Comparison of ENCODE assay signal across 8 mouse cellular contexts in genomic region chr1:79581136-79581679, GRCm38 (mm10).
DNase-seq lines count a peak whose midpoint lies in the region; ATAC-seq lines count a peak whose summit lies in the region.

No protein-coding gene starts in this region.

- H3K27ac ChIP-seq in forebrain, embryonic 15.5 days (replicated peaks) = peak overlapping the region; percentile 90
- peak overlapping the region; percentile 76 for H3K27ac ChIP-seq in hindbrain, embryonic 10.5 days
- no peak overlapping the region for H3K27ac ChIP-seq in lung, embryonic 15.5 days

- H3K4me3 ChIP-seq in forebrain, embryonic 15.5 days = peak overlapping the region; percentile 45
- peak overlapping the region; percentile 45 for H3K4me3 ChIP-seq in hindbrain, embryonic 10.5 days
- H3K4me3 ChIP-seq in lung, embryonic 15.5 days = peak overlapping the region; percentile 26

- H3K4me1 ChIP-seq in forebrain, embryonic 15.5 days = peaks cover 12% of the 10 kb centered on the region
- H3K4me1 ChIP-seq in hindbrain, embryonic 10.5 days (replicated peaks) = peaks cover 17% of the 10 kb centered on the region
- 0 out of 2 replicates have a peak, but pooled peaks cover 3% of the 10 kb centered on the region for H3K4me1 ChIP-seq in lung, embryonic 15.5 days

- H3K27me3 ChIP-seq in forebrain, embryonic 15.5 days = no peaks in the 10 kb centered on the region
- 0 out of 2 replicates have a peak, but pooled peaks cover 4% of the 10 kb centered on the region for H3K27me3 ChIP-seq in hindbrain, embryonic 10.5 days (ENCODE audit: insufficient read depth, poor library complexity, severe bottlenecking)
- no peaks in the 10 kb centered on the region for H3K27me3 ChIP-seq in lung, embryonic 15.5 days

- peak overlapping the region; percentile 58 for H3K4me2 ChIP-seq in forebrain, embryonic 15.5 days (replicated peaks)
- H3K4me2 ChIP-seq in lung, embryonic 15.5 days = peak overlapping the region; percentile 54

- no peaks in the 10 kb centered on the region for H3K9me3 ChIP-seq in forebrain, embryonic 15.5 days
- no peaks in the 10 kb centered on the region for H3K9me3 ChIP-seq in hindbrain, embryonic 10.5 days
- no peaks in the 10 kb centered on the region for H3K9me3 ChIP-seq in lung, embryonic 15.5 days

- ATAC-seq in cerebellum, adult (ENCODE audit: insufficient number of reproducible peaks, low FRiP score, low TSS enrichment) = peak; percentile 93
- peak; percentile 95 for ATAC-seq in forebrain, embryonic 15.5 days (replicated peaks)
- no peak for ATAC-seq in lung, embryonic 15.5 days (ENCODE audit: borderline replicate concordance, extremely low read depth, low FRiP score, low TSS enrichment)
- no peak for ATAC-seq in erythroblast, adult 5-6 weeks (replicated peaks; ENCODE audit: low FRiP score, poor library complexity, severe bottlenecking)

- WGBS in forebrain, embryonic 15.5 days = under 1% methylated on average over 15 of the region's 15 CpGs
- 4% methylated on average over 15 of the region's 15 CpGs for WGBS in hindbrain, embryonic 10.5 days
- whole genome bisulfite sequencing in lung, embryonic 15.5 days = 6% methylated on average over 15 of the region's 15 CpGs

- H3K9ac ChIP-seq in forebrain, embryonic 15.5 days (replicated peaks) = peak overlapping the region; percentile 56
- no peak overlapping the region for H3K9ac ChIP-seq in lung, embryonic 15.5 days

- peak; percentile 97 for DNase-seq in Muller cell, postnatal 12 days (ENCODE audit: inconsistent ontology term)
- DNase-seq in hindbrain, embryonic 10.5 days (ENCODE audit: low spot score) = peak; percentile 78
- peak; percentile 48 for DNase-seq in layer of hippocampus, adult 9-10 months (ENCODE audit: low spot score)
- DNase-seq in ovary, postnatal 36 days (ENCODE audit: low spot score) = peak; percentile 13

- H3K36me3 ChIP-seq in forebrain, embryonic 15.5 days = no peaks in the 10 kb centered on the region
- H3K36me3 ChIP-seq in hindbrain, embryonic 10.5 days = no peaks in the 10 kb centered on the region
- H3K36me3 ChIP-seq in lung, embryonic 15.5 days = no peaks in the 10 kb centered on the region

Comparison
In these comparisons a context has a peak if more than half of its experiments do, and no peak if none do; other contexts are left out.
1. DNase-seq: peak in every context shown above with its lines; median percentile 97 in Muller cell, postnatal 12 days; 78 in hindbrain, embryonic 10.5 days; 48 in layer of hippocampus, adult 9-10 months; 13 in ovary, postnatal 36 days.
2. ATAC-seq: peak in cerebellum, adult (single experiment) and forebrain, embryonic 15.5 days (single experiment); none in lung, embryonic 15.5 days (single experiment) and erythroblast, adult 5-6 weeks (single experiment).
3. Peak in every context shown above with its lines, with median percentiles within 50 percentile points of each other: H3K4me3 ChIP-seq.